Mouse (Mus musculus) stomach, embryonic 16.5 days (tissue): ENCODE data around the gene Cks1b. TPM values are rescaled to one million over a fixed set of nuclear protein-coding genes. Genes with fewer than 3 reads are reported as not detected.

ENCODE experiments used
- ATAC-seq: fragments of 200-750 bp; cut with Nextera tagmentation; 2 replicates; pipeline ENCODE4 v1.8.0; 2017; ENCODE audit warnings: moderate number of reproducible peaks, moderate TSS enrichment; ENCODE audit not compliant: insufficient read depth, low FRiP score
- H3K27ac ChIP-seq: fragments of 300-500 bp; sonication (generic); 2 replicates; pipeline ENCODE4 v1.5.1; 2014; ENCODE audit warnings: low read length
- H3K27me3 ChIP-seq: fragments of 300-500 bp; sonication (generic); 2 replicates; pipeline ENCODE4 v1.6.1; 2014; ENCODE audit warnings: low read length, control low read depth, mixed read lengths; ENCODE audit not compliant: control insufficient read depth, insufficient read depth
- H3K36me3 ChIP-seq: fragments of 300-500 bp; sonication (generic); 2 replicates; pipeline ENCODE4 v1.6.1; 2014; ENCODE audit warnings: low read length; ENCODE audit not compliant: control insufficient read depth, insufficient read depth
- H3K4me1 ChIP-seq: fragments of 300-500 bp; sonication (generic); 2 replicates; pipeline ENCODE4 v1.6.1; 2014; ENCODE audit warnings: low read length, control low read depth, mixed read lengths; ENCODE audit not compliant: control insufficient read depth, insufficient read depth
- H3K4me2 ChIP-seq: fragments of 300-500 bp; sonication (generic); 2 replicates; pipeline ENCODE4 v1.6.1; 2014; ENCODE audit warnings: low read depth, low read length, mixed read lengths
- H3K4me3 ChIP-seq: fragments of 300-500 bp; sonication (generic); replicated peaks from 2 replicates; pipeline ENCODE4 v1.5.1; 2014; ENCODE audit warnings: mild to moderate bottlenecking, low read length
- H3K9ac ChIP-seq: fragments of 300-500 bp; sonication (generic); 2 replicates; pipeline ENCODE4 v1.6.1; 2014; ENCODE audit warnings: low read length
- H3K9me3 ChIP-seq: fragments of 300-500 bp; sonication (generic); replicated peaks from 2 replicates; pipeline ENCODE4 v1.6.1; 2016; ENCODE audit warnings: low read length, control low read depth; ENCODE audit not compliant: control insufficient read depth
- WGBS: fragments of 180-500 bp; shearing (Covaris S2); extraction: QIAGEN DNeasy Blood & Tissue Kit; methylation state at CpG from one replicate; pipeline ENCODE4 v1.1.7; 2014; 5-methylcytosine and 5-hydroxymethylcytosine counted together
- polyA plus RNA-seq: library from polyadenylated mRNA; unstranded; fragments of >200 nt; fragmentation: Nextera tagmentation; extraction: Ambion mirVana; gene quantifications from 2 replicates; pipeline ENCODE4 v1.2.1, GENCODE M21; 2015

Cks1b gene
- polyA plus RNA-seq, 1 experiment from 2014 or later = 323 TPM

DNA sequence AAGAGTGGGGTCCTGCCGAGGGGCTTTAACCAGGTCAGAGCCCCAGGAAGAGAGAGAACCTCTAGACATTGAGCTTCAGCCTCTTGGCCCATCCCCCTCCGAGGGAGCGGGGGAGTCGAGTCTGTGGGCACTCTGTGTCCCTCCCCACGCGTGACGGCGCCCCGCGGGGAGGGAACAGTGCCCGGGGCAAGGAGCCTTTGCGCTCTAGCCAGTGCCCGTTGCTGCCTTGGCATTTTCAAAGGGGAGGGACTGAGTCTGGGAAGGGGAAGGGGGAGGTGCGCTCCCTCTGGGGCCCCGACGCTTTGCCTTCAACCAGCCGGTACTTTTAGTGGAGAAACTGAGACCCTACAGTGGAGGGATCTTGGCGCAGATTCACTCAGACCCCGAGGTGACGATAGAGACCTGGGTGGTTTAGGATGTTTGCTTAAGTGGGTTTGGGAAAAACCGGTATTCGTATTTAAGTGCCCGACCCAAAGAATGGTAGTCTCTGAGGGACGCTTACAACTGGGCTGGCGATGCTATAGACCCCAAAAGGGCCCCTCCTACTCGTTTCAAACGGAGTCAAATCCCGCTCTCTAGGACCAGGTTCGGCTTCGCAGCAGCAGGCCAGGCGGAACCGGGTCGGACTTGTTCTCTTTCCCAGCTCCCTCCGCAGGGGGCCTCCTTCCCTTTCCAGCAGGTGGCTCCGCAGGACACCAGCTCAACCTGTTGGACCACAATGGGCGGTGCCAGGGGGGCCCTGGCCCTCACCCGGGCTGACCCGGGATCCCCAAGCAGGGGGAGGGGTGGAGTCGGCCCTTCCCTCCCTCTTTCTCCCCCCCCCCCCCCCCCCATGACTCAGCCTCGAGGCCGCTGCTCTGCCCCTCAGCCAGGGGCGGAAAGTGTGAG, 23.9 kb downstream of the Cks1b start, which contains the start of gene Zbtb7b:
Gene Zbtb7b (minus strand): TSS at position 771 of the 888 bp plus-strand sequence.
- Histone ChIP-seq H3K36me3 (no peaks in the 10 kb centered on the region), H3K4me1 (peaks cover 30% of the 10 kb centered on the region), H3K4me2 (peak within 1 kb of the TSS; percentile 100), H3K4me3 (peak within 1 kb of the TSS; percentile 81), H3K9ac (peak within 1 kb of the TSS; percentile 86), H3K27ac (peak within 1 kb of the TSS; percentile 98), H3K9me3 (no peaks in the 10 kb centered on the region), H3K27me3 (no peaks in the 10 kb centered on the region)
- under 1% methylated on average over 39 of the region's 42 CpGs for WGBS
- peak; percentile 44 for ATAC-seq

DNA sequence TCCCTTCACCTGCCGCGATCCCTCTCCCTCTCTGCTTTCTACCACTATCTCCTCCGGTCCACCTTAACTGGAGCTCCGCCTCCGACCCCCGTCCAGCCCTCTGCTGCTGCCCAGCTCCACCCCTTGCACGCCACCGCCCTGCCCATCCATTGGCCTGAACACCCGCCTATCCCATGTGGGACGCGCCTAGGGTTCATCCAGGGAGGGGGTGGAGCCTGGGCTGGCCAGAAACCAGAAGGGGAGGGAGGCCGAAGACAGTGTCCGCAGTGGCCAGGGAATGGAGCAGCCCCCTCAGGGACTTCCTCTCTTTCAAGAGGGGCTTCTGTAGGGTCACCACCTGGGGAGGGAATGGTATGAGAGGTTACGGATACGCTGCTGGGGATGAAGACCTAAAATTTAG, 24.6 kb downstream of the Cks1b start:
- Histone ChIP-seq H3K9me3 (no peaks in the 10 kb centered on the region), H3K4me1 (peaks cover 34% of the 10 kb centered on the region), H3K36me3 (no peaks in the 10 kb centered on the region), H3K4me3 (peak overlapping the region; percentile 81), H3K4me2 (peak overlapping the region; percentile 100), H3K27me3 (no peaks in the 10 kb centered on the region), H3K9ac (peak overlapping the region; percentile 90), H3K27ac (peak overlapping the region; percentile 98)
- ATAC-seq = peak; percentile 93
- under 1% methylated on average over 15 of the region's 15 CpGs for WGBS

DNA sequence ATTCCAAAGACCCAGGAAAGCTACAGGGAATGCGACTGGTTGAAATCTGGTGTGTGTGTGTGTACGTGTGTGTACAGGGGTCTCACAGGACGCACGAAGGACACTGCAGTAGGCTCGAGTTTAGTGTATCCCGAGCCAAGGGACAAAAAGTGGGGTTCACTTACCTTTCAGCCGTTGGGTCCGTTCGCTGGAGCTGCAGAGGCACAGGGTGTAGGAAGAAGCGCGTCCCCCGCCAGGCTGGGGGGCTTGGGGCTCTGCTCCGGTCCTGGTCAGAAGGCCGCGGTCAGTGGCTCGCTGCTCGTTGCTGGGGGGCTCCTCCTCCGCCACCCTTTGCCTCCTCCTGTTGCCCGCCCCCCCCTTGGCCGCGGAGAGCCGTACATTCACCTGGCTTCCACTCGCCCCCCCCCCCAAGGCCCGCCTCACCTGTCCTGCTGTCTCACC, 25.3 kb downstream of the Cks1b start:
- under 1% methylated on average over 23 of the region's 24 CpGs for WGBS
- Histone ChIP-seq H3K4me3 (peak overlapping the region; percentile 81), H3K9me3 (no peaks in the 10 kb centered on the region), H3K27me3 (no peaks in the 10 kb centered on the region), H3K36me3 (no peaks in the 10 kb centered on the region), H3K4me1 (peaks cover 40% of the 10 kb centered on the region), H3K27ac (peak overlapping the region; percentile 95), H3K4me2 (peak overlapping the region; percentile 100), H3K9ac (peak overlapping the region; percentile 90)
- no peak for ATAC-seq

DNA sequence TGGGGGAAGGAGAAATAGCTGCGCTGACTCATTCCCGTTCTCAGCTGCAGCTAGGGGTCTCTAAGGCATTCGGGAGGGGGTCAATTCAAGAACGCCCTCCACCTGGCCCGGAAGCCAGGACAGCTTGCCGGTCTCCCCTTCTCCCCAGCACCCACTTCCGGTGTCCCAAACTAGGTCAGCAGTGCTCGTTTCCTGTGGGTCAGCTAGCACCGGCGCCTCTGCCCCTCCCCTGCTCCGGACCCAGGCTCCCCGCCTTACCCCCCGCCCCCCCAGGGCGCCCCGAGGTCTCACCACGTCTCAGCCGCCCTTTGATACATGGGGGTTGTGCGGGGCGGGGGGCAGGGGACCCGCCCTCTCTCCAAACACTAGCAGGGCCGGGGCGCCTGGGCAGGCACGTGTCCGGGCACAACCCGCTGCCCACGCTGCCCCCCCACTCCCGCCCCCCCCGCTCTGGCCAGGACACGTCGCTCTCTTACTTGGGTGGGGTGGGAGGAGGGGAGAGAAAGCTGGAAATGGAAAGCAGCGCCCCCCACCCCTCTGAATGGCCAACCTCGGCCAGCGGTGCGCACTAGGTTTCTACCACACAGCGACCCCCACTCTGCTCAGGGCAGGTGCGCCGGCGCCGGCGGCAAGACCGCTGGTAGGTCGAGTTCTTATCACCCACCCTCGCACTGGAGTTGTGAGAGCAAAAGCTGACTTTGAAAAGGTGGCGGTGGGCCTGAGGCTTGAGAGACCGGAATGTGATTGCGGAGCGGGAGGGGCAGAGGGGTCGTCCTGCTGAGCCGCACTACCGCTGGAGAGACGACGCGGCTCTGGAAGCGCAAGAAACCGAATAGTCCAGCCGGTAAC, 26.3 kb downstream of the Cks1b start:
- Histone ChIP-seq H3K27me3 (no peaks in the 10 kb centered on the region), H3K4me3 (peak overlapping the region; percentile 81), H3K9ac (peak overlapping the region; percentile 90), H3K4me1 (peaks cover 48% of the 10 kb centered on the region), H3K4me2 (peak overlapping the region; percentile 100), H3K9me3 (no peaks in the 10 kb centered on the region), H3K36me3 (no peaks in the 10 kb centered on the region), H3K27ac (peak overlapping the region; percentile 95)
- no peak for ATAC-seq
- WGBS = 0% methylated on average over 53 of the region's 56 CpGs

DNA sequence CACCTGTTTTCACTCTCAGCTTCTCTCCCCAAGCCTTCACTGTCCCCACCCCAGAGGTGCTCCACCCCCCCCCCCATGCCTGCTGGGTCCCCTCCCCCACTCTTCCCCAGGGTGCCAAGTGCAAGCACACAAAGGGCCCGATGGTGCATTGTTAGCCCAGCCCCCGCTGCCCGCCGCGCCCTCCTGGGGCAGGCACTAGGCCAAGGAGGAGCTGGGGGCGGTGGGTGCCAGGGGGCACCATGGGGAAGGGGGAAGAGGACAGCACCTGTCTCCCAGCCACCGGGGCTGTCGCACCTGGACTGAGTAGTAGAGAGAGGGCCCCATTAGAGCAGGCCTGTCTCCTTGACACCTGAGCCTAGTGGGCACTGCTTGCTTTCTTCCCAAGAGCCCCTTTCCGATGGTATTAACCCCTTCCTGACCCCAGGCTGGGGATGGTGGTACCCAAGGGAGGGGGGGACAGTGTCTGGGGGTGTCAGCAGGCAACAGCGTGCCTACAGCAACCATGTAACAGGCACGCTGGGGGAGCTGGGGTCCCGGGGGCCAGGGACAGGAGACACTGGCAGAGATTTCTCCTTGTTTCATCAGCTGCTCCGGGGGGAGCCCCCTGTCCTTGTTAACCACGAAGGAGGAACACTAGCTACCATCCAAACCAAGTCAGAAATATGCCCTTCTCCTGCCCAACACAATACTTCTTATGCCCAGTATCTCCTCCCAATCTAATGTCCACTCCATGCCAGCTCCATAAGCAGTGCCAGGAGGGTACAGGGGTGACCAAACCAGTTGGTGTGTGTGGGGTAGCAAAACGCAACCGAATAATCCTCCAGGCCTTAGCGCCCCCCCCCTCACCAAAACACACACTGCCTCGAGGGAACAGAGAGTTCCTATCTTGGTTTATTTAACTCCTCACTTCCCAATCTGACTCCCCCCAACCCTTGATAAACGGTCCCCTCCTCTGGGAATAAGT, 27.2 kb downstream of the Cks1b start:
- WGBS = 11% methylated on average over 19 of the region's 19 CpGs
- peaks cover 51% of the 10 kb centered on the region for H3K4me1 ChIP-seq
- H3K27me3 ChIP-seq = no peaks in the 10 kb centered on the region
- H3K9ac ChIP-seq = peak overlapping the region; percentile 90
- H3K4me2 ChIP-seq = peak overlapping the region; percentile 100
- no peaks in the 10 kb centered on the region for H3K36me3 ChIP-seq
- no peaks in the 10 kb centered on the region for H3K9me3 ChIP-seq
- ATAC-seq = no peak
- peak overlapping the region; percentile 95 for H3K27ac ChIP-seq
- peak overlapping the region; percentile 81 for H3K4me3 ChIP-seq

DNA sequence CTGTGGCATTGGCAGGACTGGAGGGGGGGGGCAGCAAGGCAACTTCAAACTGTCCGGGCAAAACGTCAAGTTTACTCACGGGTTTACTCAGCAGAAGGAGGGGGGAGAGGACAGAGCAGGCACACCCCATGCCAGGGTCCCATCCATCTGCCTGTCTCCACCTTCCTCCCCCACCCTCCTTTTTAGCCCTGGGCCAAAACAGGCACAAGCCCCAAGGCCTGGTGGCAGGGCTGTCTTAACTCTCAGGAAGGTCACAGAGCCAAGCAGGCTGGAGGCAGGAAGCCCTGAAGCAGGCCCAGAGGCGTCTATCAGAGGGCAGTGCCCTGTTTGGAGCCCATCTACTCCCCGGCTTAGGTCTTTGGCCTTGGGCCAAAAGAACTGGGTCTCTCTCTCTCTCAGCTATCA, 28.1 kb downstream of the Cks1b start:
- Histone ChIP-seq H3K36me3 (no peaks in the 10 kb centered on the region), H3K27ac (peak overlapping the region; percentile 95), H3K4me3 (peak overlapping the region; percentile 81), H3K9me3 (no peaks in the 10 kb centered on the region), H3K4me2 (peak overlapping the region; percentile 100), H3K27me3 (no peaks in the 10 kb centered on the region), H3K4me1 (peaks cover 48% of the 10 kb centered on the region), H3K9ac (peak overlapping the region; percentile 90)
- 30% methylated on average over 5 of the region's 5 CpGs for WGBS
- no peak for ATAC-seq

DNA sequence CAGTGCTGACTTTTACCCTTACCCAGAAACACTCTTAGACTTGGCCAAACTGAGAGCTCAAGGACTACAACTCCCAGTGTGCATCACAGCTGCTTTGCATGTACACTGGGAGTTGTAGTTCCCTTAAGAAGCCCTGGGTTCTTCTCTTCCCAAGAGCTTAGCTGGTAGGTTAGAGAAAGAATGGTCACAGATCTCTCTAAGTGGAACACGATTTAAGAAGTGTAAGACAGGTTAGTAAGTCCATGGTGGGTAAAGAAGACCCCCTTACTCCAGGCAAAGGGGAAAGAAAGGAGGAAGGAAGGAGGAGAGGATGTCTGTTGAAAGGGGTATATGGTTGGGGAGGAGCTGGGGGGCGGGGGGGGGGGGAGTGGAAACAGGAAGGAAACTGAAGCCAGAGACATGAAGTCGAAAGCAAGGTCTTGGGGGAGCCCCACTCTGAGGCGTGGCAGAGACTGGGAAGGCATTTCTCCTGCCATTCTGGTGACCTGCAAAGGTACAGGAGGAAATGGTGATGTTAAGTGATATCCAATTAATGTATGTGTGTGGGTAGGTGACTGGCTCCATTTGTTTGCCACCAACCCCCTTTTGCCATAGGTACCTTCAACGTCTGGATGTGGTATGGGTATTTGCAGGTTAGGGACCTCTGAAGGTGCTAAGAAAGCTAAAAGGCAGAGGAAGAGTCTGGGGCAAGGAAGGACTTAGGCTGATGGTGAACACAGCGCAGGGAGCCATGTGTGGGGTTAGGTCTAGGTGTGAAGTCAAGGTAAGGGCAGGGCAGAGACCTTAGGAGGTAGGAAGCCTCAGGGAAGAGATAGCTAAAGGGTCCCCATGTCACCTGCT, 29.1 kb downstream of the Cks1b start:
- Histone ChIP-seq H3K4me3 (no peak overlapping the region), H3K36me3 (no peaks in the 10 kb centered on the region), H3K27ac (peak overlapping the region; percentile 95), H3K4me1 (peaks cover 52% of the 10 kb centered on the region), H3K4me2 (0 out of 2 replicates have a peak overlapping the region, but pooled peaks have one; percentile 11), H3K27me3 (no peaks in the 10 kb centered on the region), H3K9me3 (no peaks in the 10 kb centered on the region), H3K9ac (no peak overlapping the region)
- 51% methylated on average over 6 of the region's 6 CpGs for WGBS
- no peak for ATAC-seq
